Mouse (Mus musculus) right cerebral cortex, adult 18-20 months (tissue): ENCODE measurements around the gene Ccdc107.

Source experiments
- DNase-seq: peaks from one replicate; pipeline ENCODE4 v3.0.0; 2022; ENCODE audit warnings: mixed read lengths

The Ccdc107 gene

GRCm38 (mm10) chr4:43513300-43513699 lies 20.6 kb downstream of the Ccdc107 start:
- no peak for DNase-seq

GRCm38 (mm10) chr4:43513791-43514190 lies 21.1 kb downstream of the Ccdc107 start:
- DNase-seq = no peak

- no peak for DNase-seq
Observed at GRCm38 (mm10) chr4:43515764-43516708, 23.3 kb downstream of the Ccdc107 start.

- no peak for DNase-seq
Observed at GRCm38 (mm10) chr4:43519551-43519950, 26.9 kb downstream of the Ccdc107 start.

- DNase-seq = peak; percentile 85
Observed at GRCm38 (mm10) chr4:43519956-43520355, 27.3 kb downstream of the Ccdc107 start.

GRCm38 (mm10) chr4:43527880-43528279 lies 35.2 kb downstream of the Ccdc107 start:
- DNase-seq = no peak

- no peak for DNase-seq
Observed at GRCm38 (mm10) chr4:43528487-43528886, 35.8 kb downstream of the Ccdc107 start.

GRCm38 (mm10) chr4:43530081-43530501 lies 37.4 kb downstream of the Ccdc107 start:
- no peak for DNase-seq

- peak; percentile 77 for DNase-seq
Observed at GRCm38 (mm10) chr4:43530581-43530980, 37.9 kb downstream of the Ccdc107 start.

GRCm38 (mm10) chr4:43533270-43533669 lies 40.6 kb downstream of the Ccdc107 start:
- DNase-seq = no peak

- DNase-seq = no peak
Observed at GRCm38 (mm10) chr4:43535628-43536027, 42.9 kb downstream of the Ccdc107 start.

- DNase-seq = no peak
Observed at GRCm38 (mm10) chr4:43536031-43536430, 43.3 kb downstream of the Ccdc107 start.

GRCm38 (mm10) chr4:43542044-43542443 lies 49.3 kb downstream of the Ccdc107 start:
- no peak for DNase-seq
